Mouse (Mus musculus) v-Abl transformed pro-B cells (cell line): ENCODE results near the gene Myocd.

Experiments used
- in situ Hi-C, 2 experiments: fragments of 400-800 bp; cut with MboI; formaldehyde crosslinking; loops; one replicate each; pipeline ENCODE4 v1.15.1; 2025; ENCODE audit not compliant: unreplicated experiment in 2 of 2

The Myocd gene

DNA sequence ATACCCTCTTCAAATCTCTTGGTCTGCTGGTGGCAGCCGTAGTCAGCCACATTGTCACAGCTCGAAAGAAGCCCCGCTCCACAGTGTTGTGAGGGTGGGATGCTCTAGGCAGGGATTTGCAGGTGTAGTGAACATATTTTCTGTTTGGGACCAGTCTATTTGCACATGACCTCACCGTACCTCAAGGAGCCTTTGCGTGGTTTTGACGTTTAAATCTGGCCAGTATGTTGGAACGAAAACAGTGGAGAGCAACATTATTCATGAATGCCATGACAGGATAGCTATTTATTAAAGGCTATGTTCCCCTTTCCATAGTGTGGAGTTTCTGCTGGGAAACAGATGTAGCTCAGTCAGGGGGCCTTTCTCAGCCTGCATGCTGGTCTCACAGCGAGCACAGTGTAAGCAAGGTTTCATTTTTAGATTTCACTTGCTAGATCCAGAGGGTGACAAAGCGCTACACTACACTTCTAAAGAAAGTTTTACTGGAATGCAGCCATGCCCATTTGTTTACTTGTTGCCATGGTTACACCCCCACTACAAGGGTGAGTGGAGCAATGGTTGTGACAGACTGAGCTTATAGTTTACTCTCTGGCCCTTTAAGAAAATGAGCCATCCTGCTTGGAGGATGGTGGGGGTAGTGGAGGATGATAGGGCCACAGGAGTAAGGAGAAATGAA lies 54.7 kb downstream of the Myocd start:
- in situ Hi-C loops = loop anchor here in 1 of 2 experiments (25.0 kb wide), 1 partner anchor 647 kb away; no protein-coding TSS in a partner anchor

GRCm38 (mm10) chr11:65213806-65214205 lies 56.0 kb downstream of the Myocd start:
- in situ Hi-C loops = loop anchor here in 1 of 2 experiments (25.0 kb wide), 1 partner anchor 648 kb away; no protein-coding TSS in a partner anchor

- in situ Hi-C loops = loop anchor here in 1 of 2 experiments (25.0 kb wide), 1 partner anchor 651 kb away; no protein-coding TSS in a partner anchor
These were observed 58.1 kb downstream of the Myocd start for GRCm38 (mm10) chr11:65211701-65212100.

DNA sequence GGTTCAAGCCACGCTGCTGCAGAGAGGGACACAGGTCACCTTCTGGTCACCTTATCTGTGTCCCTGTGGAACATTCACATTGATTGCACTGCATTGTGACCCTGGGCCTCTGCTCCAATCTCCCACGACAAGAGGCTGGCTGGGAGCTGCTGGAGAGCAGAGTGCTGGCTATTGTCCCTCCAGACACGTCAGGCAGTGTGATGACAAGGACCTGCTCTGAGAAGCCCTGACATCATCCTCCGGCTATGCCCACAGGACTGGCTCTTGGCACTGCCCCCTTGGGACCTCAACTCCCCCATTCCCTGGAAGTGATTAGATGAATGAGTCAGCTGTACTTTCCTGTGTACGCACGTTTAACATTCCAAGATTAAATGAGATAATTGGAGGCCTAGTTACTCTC lies 60.3 kb downstream of the Myocd start:
- in situ Hi-C loops = loop anchor here in 1 of 2 experiments (25.0 kb wide), 1 partner anchor 653 kb away; no protein-coding TSS in a partner anchor

GRCm38 (mm10) chr11:65205306-65205705 lies 64.5 kb downstream of the Myocd start:
- in situ Hi-C loops = loop anchor here in 1 of 2 experiments (25.0 kb wide), 1 partner anchor 657 kb away; no protein-coding TSS in a partner anchor

GRCm38 (mm10) chr11:65204651-65205050 lies 65.1 kb downstream of the Myocd start:
- in situ Hi-C loops = loop anchor here in 1 of 2 experiments (25.0 kb wide), 1 partner anchor 658 kb away; no protein-coding TSS in a partner anchor

GRCm38 (mm10) chr11:65203020-65203419 lies 66.8 kb downstream of the Myocd start:
- in situ Hi-C loops = loop anchor here in 1 of 2 experiments (25.0 kb wide), 1 partner anchor 659 kb away; no protein-coding TSS in a partner anchor

GRCm38 (mm10) chr11:65202236-65202635 lies 67.6 kb downstream of the Myocd start:
- in situ Hi-C loops = loop anchor here in 1 of 2 experiments (25.0 kb wide), 1 partner anchor 660 kb away; no protein-coding TSS in a partner anchor

GRCm38 (mm10) chr11:65198026-65198425 lies 71.8 kb downstream of the Myocd start:
- in situ Hi-C loops = loop anchor here (5.0 to 25.0 kb wide), 6 partner anchors 1667 to 1889 kb away; partner anchors contain the start of gene Myh3 (in 1 of the 2)

DNA sequence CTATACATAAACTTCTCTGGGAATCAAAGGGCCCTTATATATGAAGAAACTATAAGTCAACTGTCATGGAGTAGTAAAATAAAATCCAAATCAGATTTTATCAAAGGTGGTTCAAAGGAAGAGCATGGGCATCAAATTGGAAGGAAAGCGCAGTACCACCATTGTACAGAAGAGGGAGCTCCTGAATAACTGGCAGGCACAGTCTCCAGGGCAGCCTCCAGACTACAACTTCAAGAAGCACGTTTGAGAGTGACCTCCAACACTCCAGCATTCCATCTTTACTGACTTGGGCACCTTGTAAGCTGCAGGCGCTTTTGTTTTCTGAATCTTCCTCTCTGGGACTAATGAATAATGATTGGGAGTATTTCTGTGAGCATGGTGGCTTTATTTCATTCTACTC lies 72.5 kb downstream of the Myocd start:
- in situ Hi-C loops = loop anchor here (5.0 to 25.0 kb wide), 6 partner anchors 1668 to 1890 kb away; partner anchors contain the start of gene Myh3 (in 1 of the 2)

GRCm38 (mm10) chr11:65186974-65187373 lies 82.8 kb downstream of the Myocd start:
- in situ Hi-C loops = loop anchor here (25.0 kb wide), 2 partner anchors 1700 to 1900 kb away; partner anchors contain the start of gene Myh3 (in 1 of the 2)

- in situ Hi-C loops = loop anchor here (25.0 kb wide), 2 partner anchors 1702 to 1902 kb away; partner anchors contain the start of gene Myh3 (in 1 of the 2)
These were observed 84.7 kb downstream of the Myocd start for GRCm38 (mm10) chr11:65185114-65185513.

GRCm38 (mm10) chr11:65170121-65170750 lies 99.6 kb downstream of the Myocd start:
- in situ Hi-C loops = no loop called here

GRCm38 (mm10) chr11:65162767-65163120 lies 107.0 kb downstream of the Myocd start, which contains the start of gene Arhgap44:
Gene Arhgap44 (minus strand): TSS chr11:65162961.
- in situ Hi-C loops = no loop called here

GRCm38 (mm10) chr11:65161881-65162766 lies 107.7 kb downstream of the Myocd start:
- in situ Hi-C loops = no loop called here

GRCm38 (mm10) chr11:65160991-65161880 lies 108.6 kb downstream of the Myocd start:
- in situ Hi-C loops = no loop called here

DNA sequence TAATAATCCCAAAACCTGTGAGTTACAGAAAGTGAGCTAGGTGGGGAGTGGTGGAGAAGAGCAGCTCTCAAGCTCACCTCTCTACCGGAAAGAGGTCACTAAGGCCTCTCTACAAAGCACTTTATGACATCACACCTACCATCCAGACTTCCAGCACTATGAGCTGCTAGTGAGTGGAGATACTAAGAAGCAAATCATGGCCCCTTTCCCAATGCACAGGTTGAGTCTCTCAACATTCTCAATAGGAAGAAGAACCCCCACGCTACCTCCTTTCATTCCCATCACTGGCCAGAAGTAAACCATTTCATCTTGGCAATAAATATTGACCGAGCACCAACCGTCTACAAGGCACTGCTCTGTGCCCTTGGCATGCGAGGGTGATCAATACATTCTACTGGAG lies 110.0 kb downstream of the Myocd start, which contains the start of gene 1700086D15Rik:
TSS of gene 1700086D15Rik (minus strand) at position 101 of the 400 bp plus-strand sequence.
- in situ Hi-C loops = no loop called here

GRCm38 (mm10) chr11:65158658-65158990 lies 111.2 kb downstream of the Myocd start:
- in situ Hi-C loops = no loop called here
